Mouse (Mus musculus): ENCODE results near the gene Sfmbt1. TPM values are rescaled to one million over a fixed set of nuclear protein-coding genes. Genes with fewer than 3 reads are reported as not detected.

Gene Sfmbt1
- polyA plus RNA-seq, 1 experiment from 2014 or later = 21.9 TPM

GRCm38 (mm10) chr14:30837416-30837996 lies 122.9 kb downstream of the Sfmbt1 start:
- 93% methylated on average over 14 of the region's 14 CpGs for WGBS
- no peaks in the 10 kb centered on the region for H3K9me3 ChIP-seq
- no peak for ATAC-seq (replicated peaks)

DNA sequence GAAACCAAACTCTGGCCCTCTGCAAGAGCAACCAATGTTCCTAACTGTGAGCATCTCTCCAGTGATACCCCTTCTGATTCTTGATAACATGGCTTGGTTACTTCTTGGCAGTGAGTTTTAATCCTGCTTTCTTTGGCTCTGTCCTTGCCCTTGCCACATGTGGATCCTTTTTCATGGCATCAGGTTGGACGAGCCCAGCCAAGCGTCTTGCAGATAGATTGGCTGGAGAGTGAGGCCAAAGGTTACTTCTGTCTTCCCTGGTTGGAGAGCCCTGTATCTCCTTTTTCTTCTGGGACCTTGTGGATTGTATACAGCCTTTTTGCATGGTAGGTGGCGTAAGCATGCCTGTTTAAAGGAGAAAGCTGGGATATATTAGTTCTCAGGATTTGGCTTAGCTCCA lies 129.1 kb downstream of the Sfmbt1 start:
- no peaks in the 10 kb centered on the region for H3K9me3 ChIP-seq
- no peak overlapping the region for H3K9ac ChIP-seq
- ATAC-seq (replicated peaks) = no peak
- no peak overlapping the region for H3K4me3 ChIP-seq
- no peak overlapping the region for H3K4me2 ChIP-seq
- H3K27ac ChIP-seq = no peak overlapping the region
- no peaks in the 10 kb centered on the region for H3K27me3 ChIP-seq (replicated peaks)
- no peaks in the 10 kb centered on the region for H3K4me1 ChIP-seq
- H3K36me3 ChIP-seq (replicated peaks) = 0 out of 2 replicates have a peak, but pooled peaks cover 3% of the 10 kb centered on the region
- 93% methylated on average over 3 of the region's 3 CpGs for WGBS

More at GRCm38 (mm10) chr14:30837416-30837996, 122.9 kb downstream of the Sfmbt1 start:
- Histone ChIP-seq H3K4me3 (no peak overlapping the region), H3K27ac (no peak overlapping the region), H3K27me3 (replicated peaks) (no peaks in the 10 kb centered on the region), H3K9ac (no peak overlapping the region), H3K4me2 (no peak overlapping the region), H3K36me3 (replicated peaks) (no peaks in the 10 kb centered on the region), H3K4me1 (no peaks in the 10 kb centered on the region)

DNA sequence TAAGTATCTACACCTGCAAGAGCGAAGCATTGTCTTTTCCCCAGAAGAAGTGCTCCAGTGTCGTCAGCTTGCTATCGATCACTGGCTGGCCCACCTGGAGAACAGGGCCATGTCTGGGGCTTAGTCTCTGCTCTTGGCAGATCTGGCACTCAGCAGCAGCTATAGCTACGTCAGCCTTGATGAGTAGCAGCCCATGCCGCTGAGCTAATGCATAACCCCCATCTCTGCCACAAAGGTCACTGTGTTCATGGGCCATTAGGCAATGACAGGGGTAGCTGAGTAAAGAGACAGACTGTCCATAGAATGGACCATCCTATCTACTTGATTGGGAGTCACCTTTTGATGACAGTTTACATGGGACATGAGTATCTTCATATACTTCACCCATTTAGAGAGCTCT lies 135.9 kb downstream of the Sfmbt1 start:
- H3K4me2 ChIP-seq = no peak overlapping the region
- H3K4me1 ChIP-seq = no peaks in the 10 kb centered on the region
- no peaks in the 10 kb centered on the region for H3K9me3 ChIP-seq
- no peak overlapping the region for H3K27ac ChIP-seq
- no peak overlapping the region for H3K9ac ChIP-seq
- no peak overlapping the region for H3K4me3 ChIP-seq
- H3K36me3 ChIP-seq (replicated peaks) = 0 out of 2 replicates have a peak, but pooled peaks cover 3% of the 10 kb centered on the region
- no peak for ATAC-seq (replicated peaks)
- H3K27me3 ChIP-seq (replicated peaks) = no peaks in the 10 kb centered on the region
- WGBS = 90% methylated on average over 5 of the region's 5 CpGs

GRCm38 (mm10) chr14:30852325-30852724 lies 137.7 kb downstream of the Sfmbt1 start:
- H3K4me3 ChIP-seq = no peak overlapping the region
- no peaks in the 10 kb centered on the region for H3K9me3 ChIP-seq
- no peaks in the 10 kb centered on the region for H3K4me1 ChIP-seq
- no peak overlapping the region for H3K9ac ChIP-seq
- no peaks in the 10 kb centered on the region for H3K36me3 ChIP-seq (replicated peaks)
- no peaks in the 10 kb centered on the region for H3K27me3 ChIP-seq (replicated peaks)
- H3K4me2 ChIP-seq = no peak overlapping the region
- H3K27ac ChIP-seq = no peak overlapping the region
- 95% methylated on average over 5 of the region's 5 CpGs for WGBS
- no peak for ATAC-seq (replicated peaks)

- no peaks in the 10 kb centered on the region for H3K36me3 ChIP-seq (replicated peaks)
- H3K9me3 ChIP-seq = no peaks in the 10 kb centered on the region
- H3K9ac ChIP-seq = no peak overlapping the region
- no peak overlapping the region for H3K4me2 ChIP-seq
- no peak overlapping the region for H3K4me3 ChIP-seq
- H3K27me3 ChIP-seq (replicated peaks) = no peaks in the 10 kb centered on the region
- H3K27ac ChIP-seq = no peak overlapping the region
- WGBS = 94% methylated on average over 3 of the region's 3 CpGs
- no peak for ATAC-seq (replicated peaks)
- H3K4me1 ChIP-seq = no peaks in the 10 kb centered on the region
Observed at GRCm38 (mm10) chr14:30855316-30855715, 140.7 kb downstream of the Sfmbt1 start.

- Histone ChIP-seq H3K27ac (no peak overlapping the region), H3K9ac (no peak overlapping the region)
- no peak for ATAC-seq (replicated peaks)
Observed at GRCm38 (mm10) chr14:30856885-30857507, 142.3 kb downstream of the Sfmbt1 start.

DNA sequence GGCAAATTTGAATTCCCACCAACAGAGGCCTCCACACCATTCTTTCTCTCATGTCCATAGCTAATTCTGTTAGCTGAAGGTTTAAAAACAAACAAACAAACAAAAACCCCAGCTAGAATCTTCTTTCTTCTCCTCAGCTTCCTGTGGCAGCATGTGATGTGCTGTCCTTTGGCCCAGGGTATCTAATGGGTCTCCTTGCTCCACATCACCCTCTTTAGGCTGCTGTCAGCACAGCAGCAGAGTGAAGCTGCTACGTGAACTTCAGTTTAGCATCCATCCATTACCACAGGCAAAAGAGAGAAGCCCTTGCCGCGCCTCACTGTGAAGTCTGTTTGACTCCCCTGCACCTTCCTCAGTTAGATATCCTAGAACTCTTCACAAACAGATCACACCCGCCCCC lies 143.3 kb downstream of the Sfmbt1 start:
- Histone ChIP-seq H3K9ac (no peak overlapping the region), H3K36me3 (replicated peaks) (no peaks in the 10 kb centered on the region), H3K27ac (no peak overlapping the region), H3K27me3 (replicated peaks) (no peaks in the 10 kb centered on the region), H3K4me1 (no peaks in the 10 kb centered on the region), H3K9me3 (no peaks in the 10 kb centered on the region), H3K4me2 (no peak overlapping the region), H3K4me3 (no peak overlapping the region)
- WGBS = 89% methylated on average over 4 of the region's 4 CpGs
- ATAC-seq (replicated peaks) = no peak

More at GRCm38 (mm10) chr14:30856885-30857507, 142.3 kb downstream of the Sfmbt1 start:
- H3K27me3 ChIP-seq (replicated peaks) = no peaks in the 10 kb centered on the region
- no peak overlapping the region for H3K4me2 ChIP-seq
- no peaks in the 10 kb centered on the region for H3K9me3 ChIP-seq
- 89% methylated on average over 10 of the region's 10 CpGs for WGBS
- no peaks in the 10 kb centered on the region for H3K36me3 ChIP-seq (replicated peaks)
- no peaks in the 10 kb centered on the region for H3K4me1 ChIP-seq
- H3K4me3 ChIP-seq = no peak overlapping the region

- Histone ChIP-seq H3K36me3 (replicated peaks) (0 out of 2 replicates have a peak, but pooled peaks cover 3% of the 10 kb centered on the region), H3K4me2 (no peak overlapping the region), H3K27ac (no peak overlapping the region), H3K9me3 (no peaks in the 10 kb centered on the region), H3K4me1 (no peaks in the 10 kb centered on the region), H3K27me3 (replicated peaks) (no peaks in the 10 kb centered on the region), H3K4me3 (no peak overlapping the region), H3K9ac (no peak overlapping the region)
- WGBS = 77% methylated on average over 16 of the region's 16 CpGs
- ATAC-seq (replicated peaks) = no peak
Observed at GRCm38 (mm10) chr14:30861421-30862125, 146.9 kb downstream of the Sfmbt1 start.

GRCm38 (mm10) chr14:30862368-30862767 lies 147.7 kb downstream of the Sfmbt1 start:
- Histone ChIP-seq H3K36me3 (replicated peaks) (0 out of 2 replicates have a peak, but pooled peaks cover 3% of the 10 kb centered on the region), H3K27me3 (replicated peaks) (no peaks in the 10 kb centered on the region), H3K4me3 (no peak overlapping the region), H3K4me2 (no peak overlapping the region), H3K27ac (no peak overlapping the region), H3K4me1 (no peaks in the 10 kb centered on the region), H3K9me3 (no peaks in the 10 kb centered on the region), H3K9ac (no peak overlapping the region)
- WGBS = 94% methylated on average over 9 of the region's 9 CpGs
- ATAC-seq (replicated peaks) = no peak

DNA sequence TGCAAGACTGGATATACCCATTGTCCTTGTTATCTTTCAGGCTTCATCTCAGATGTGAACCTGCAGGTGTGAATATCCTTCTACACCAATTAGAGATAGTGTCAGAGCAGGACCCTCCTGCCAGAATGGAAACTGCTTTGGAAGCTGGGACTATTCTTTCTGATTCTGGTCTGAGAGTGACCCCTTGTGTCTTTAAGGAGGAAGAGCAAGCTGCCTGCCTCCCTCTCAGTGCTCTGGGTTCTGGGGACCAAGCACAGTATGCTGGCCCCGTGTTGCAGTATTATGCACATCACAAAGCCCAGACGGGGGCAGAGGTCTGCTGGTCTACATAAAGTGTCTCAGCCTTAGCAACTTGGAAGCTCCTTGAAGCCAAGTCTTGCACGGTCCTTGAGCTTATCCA lies 150.7 kb downstream of the Sfmbt1 start:
- ATAC-seq (replicated peaks) = no peak
- WGBS = 65% methylated on average over 3 of the region's 3 CpGs

GRCm38 (mm10) chr14:30867042-30867441 lies 152.4 kb downstream of the Sfmbt1 start:
- H3K9me3 ChIP-seq = no peaks in the 10 kb centered on the region
- H3K9ac ChIP-seq = no peak overlapping the region
- H3K4me3 ChIP-seq = no peak overlapping the region
- H3K36me3 ChIP-seq (replicated peaks) = 0 out of 2 replicates have a peak, but pooled peaks cover 3% of the 10 kb centered on the region
- 29% methylated on average over 5 of the region's 5 CpGs for WGBS
- no peak overlapping the region for H3K4me2 ChIP-seq
- no peak overlapping the region for H3K27ac ChIP-seq
- no peaks in the 10 kb centered on the region for H3K27me3 ChIP-seq (replicated peaks)
- no peaks in the 10 kb centered on the region for H3K4me1 ChIP-seq
- no peak for ATAC-seq (replicated peaks)

More for the DNA sequence above, 150.7 kb downstream of the Sfmbt1 start:
- no peak overlapping the region for H3K9ac ChIP-seq
- no peak overlapping the region for H3K4me3 ChIP-seq
- no peak overlapping the region for H3K27ac ChIP-seq
- H3K27me3 ChIP-seq (replicated peaks) = no peaks in the 10 kb centered on the region
- H3K9me3 ChIP-seq = no peaks in the 10 kb centered on the region
- H3K4me2 ChIP-seq = no peak overlapping the region
- no peaks in the 10 kb centered on the region for H3K4me1 ChIP-seq
- 0 out of 2 replicates have a peak, but pooled peaks cover 3% of the 10 kb centered on the region for H3K36me3 ChIP-seq (replicated peaks)

- no peaks in the 10 kb centered on the region for H3K27me3 ChIP-seq (replicated peaks)
- H3K27ac ChIP-seq = no peak overlapping the region
- no peaks in the 10 kb centered on the region for H3K9me3 ChIP-seq
- no peak overlapping the region for H3K4me2 ChIP-seq
- WGBS = 91% methylated on average over 10 of the region's 10 CpGs
- no peak overlapping the region for H3K4me3 ChIP-seq
- ATAC-seq (replicated peaks) = no peak
- peaks cover 12% of the 10 kb centered on the region; the same call in 1 of the 2 replicates for H3K36me3 ChIP-seq (replicated peaks)
- no peak overlapping the region for H3K9ac ChIP-seq
- H3K4me1 ChIP-seq = no peaks in the 10 kb centered on the region
Observed at GRCm38 (mm10) chr14:30868826-30869225, 154.2 kb downstream of the Sfmbt1 start.

Measured in midbrain, embryonic 15.5 days (tissue).